Mouse (Mus musculus): Measurements from ENCODE around the gene Olfr1378. TPM values are rescaled to one million over a fixed set of nuclear protein-coding genes. Genes with fewer than 3 reads are reported as not detected.

Gene Olfr1378
- total RNA-seq (2014; fragmentation: Nextera tagmentation) (not detected in 2 replicates), total RNA-seq (2017) (0.06 and 0.16 TPM in 2 replicates), polyA plus RNA-seq (2012) (not detected in 2 replicates)

DNA sequence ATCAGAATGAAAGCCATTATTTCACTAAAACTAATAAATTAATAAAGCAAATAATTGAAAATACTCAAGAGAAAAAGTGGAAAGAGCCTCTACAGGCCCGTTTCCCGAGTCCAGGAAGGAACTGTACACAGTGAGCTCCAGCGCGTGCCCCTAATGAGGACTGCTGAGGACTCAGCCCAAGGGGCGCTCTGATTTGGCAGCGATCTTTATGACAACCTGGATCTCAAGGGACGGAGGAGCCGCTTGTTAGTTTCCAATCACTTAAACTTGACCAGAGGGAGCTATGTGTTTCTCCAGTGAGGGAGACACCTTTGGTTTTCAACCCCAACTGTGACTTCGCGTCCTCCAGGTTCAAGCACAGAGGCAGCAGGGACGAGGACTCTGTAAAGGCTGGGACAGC lies at the start of gene Olfr1378:
Olfr1378 (plus strand) TSS at position 301 of the 400 bp plus-strand sequence.
- DNase-seq (ENCODE audit: low spot score) (no peak), ATAC-seq (ENCODE audit: extremely low read depth, insufficient number of reproducible peaks, low FRiP score, poor library complexity, severe bottlenecking) (no peak)
- Histone ChIP-seq H3K4me3 (ENCODE audit: low read depth, low read length) (no peak within 1 kb of the TSS), H3K4me1 (ENCODE audit: insufficient read depth, low read depth, low read length) (no peaks in the 10 kb centered on the region), H3K9me3 (replicated peaks) (peaks cover 26% of the 10 kb centered on the region), H3K27me3 (ENCODE audit: insufficient read depth, low read length) (no peaks in the 10 kb centered on the region), H3K36me3 (replicated peaks) (no peaks in the 10 kb centered on the region)
- TF ChIP-seq POLR2AphosphoS5 (IDR thresholded peaks at IDR 0.05; ENCODE audit: insufficient replicate concordance, low read depth, low read length) (no peak), CTCF (IDR thresholded peaks at IDR 0.05; ENCODE audit: low read depth, low read length) (no peak), GATA1 (IDR thresholded peaks at IDR 0.05; ENCODE audit: borderline replicate concordance, low read length) (no peak), TAL1 (conservative IDR thresholded peaks at IDR 0.05; ENCODE audit: low read depth, low read length) (no peak), GATA2 (IDR thresholded peaks at IDR 0.05; ENCODE audit: borderline replicate concordance, low read depth, low read length) (no peak)

DNA sequence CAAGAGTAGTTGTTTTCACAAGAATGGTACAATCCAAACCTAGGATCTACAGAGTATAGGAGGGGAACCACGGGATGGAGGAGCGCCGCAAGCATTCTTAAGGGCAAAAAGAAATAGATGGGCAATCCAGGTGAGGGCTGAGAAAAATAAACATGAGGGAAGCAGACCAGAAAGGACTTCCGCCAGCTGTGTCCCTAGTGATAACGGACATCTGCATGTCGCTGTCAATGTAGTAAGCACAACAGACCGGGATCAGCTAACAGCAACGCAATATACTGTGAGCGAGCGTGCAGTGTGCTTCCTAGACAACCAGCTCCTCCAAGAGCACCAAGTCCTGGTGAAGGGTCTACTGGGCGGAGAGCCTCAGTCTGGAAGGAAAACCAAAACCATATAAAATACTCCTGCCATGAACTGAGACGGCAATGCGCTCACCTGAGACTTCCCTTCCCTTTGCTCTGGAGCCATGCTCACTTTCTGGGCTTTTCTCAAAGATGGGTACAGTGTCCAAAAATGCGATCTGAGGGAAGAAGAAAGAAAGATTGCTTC lies 35.8 kb upstream of the Olfr1378 start:
- Histone ChIP-seq H3K4me3 (ENCODE audit: low read depth, low read length) (no peak overlapping the region), H3K4me1 (ENCODE audit: insufficient read depth, low read depth, low read length) (no peaks in the 10 kb centered on the region), H3K9me3 (replicated peaks) (peaks cover 52% of the 10 kb centered on the region), H3K27me3 (ENCODE audit: insufficient read depth, low read length) (no peaks in the 10 kb centered on the region), H3K36me3 (replicated peaks) (no peaks in the 10 kb centered on the region)
- TF ChIP-seq CTCF (IDR thresholded peaks at IDR 0.05; ENCODE audit: low read depth, low read length) (no peak), GATA1 (IDR thresholded peaks at IDR 0.05; ENCODE audit: borderline replicate concordance, low read length) (no peak), POLR2AphosphoS5 (IDR thresholded peaks at IDR 0.05; ENCODE audit: insufficient replicate concordance, low read depth, low read length) (no peak)
- ATAC-seq (ENCODE audit: extremely low read depth, insufficient number of reproducible peaks, low FRiP score, poor library complexity, severe bottlenecking): no peak
- no peak for DNase-seq (ENCODE audit: low spot score)

DNA sequence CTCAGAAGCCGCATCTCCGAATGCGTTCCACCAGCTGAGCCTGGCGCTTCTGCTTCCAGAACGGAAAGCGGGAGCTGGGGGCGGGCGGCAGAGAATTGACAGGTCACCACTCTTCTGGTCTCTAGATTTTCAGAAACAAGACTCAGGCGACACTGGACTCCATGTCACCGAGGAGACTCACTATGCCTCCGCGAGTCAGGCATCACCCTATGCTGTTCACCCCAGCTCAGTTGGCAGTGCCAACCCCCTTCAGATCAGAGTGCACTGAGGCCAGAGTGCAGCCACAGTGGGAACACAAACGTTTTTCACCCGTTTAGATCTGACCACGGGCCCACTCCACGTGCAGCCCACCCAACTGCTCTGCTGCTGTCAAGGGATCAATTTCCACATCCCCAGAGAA lies 35.3 kb upstream of the Olfr1378 start:
- no peaks in the 10 kb centered on the region for H3K4me1 ChIP-seq (ENCODE audit: insufficient read depth, low read depth, low read length)
- H3K4me3 ChIP-seq (ENCODE audit: low read depth, low read length): no peak overlapping the region
- H3K36me3 ChIP-seq (replicated peaks): no peaks in the 10 kb centered on the region
- H3K27me3 ChIP-seq (ENCODE audit: insufficient read depth, low read length): no peaks in the 10 kb centered on the region
- ATAC-seq (ENCODE audit: extremely low read depth, insufficient number of reproducible peaks, low FRiP score, poor library complexity, severe bottlenecking) (no peak), DNase-seq (ENCODE audit: low spot score) (no peak)
- peaks cover 49% of the 10 kb centered on the region for H3K9me3 ChIP-seq (replicated peaks)
- TF ChIP-seq CTCF (IDR thresholded peaks at IDR 0.05; ENCODE audit: low read depth, low read length): no peak
- TF ChIP-seq TAL1 (conservative IDR thresholded peaks at IDR 0.05; ENCODE audit: low read depth, low read length): no peak
- no peak for TF ChIP-seq GATA1 (IDR thresholded peaks at IDR 0.05; ENCODE audit: borderline replicate concordance, low read length)
- TF ChIP-seq GATA2 (IDR thresholded peaks at IDR 0.05; ENCODE audit: borderline replicate concordance, low read depth, low read length): no peak
- no peak for TF ChIP-seq POLR2AphosphoS5 (IDR thresholded peaks at IDR 0.05; ENCODE audit: insufficient replicate concordance, low read depth, low read length)

DNA sequence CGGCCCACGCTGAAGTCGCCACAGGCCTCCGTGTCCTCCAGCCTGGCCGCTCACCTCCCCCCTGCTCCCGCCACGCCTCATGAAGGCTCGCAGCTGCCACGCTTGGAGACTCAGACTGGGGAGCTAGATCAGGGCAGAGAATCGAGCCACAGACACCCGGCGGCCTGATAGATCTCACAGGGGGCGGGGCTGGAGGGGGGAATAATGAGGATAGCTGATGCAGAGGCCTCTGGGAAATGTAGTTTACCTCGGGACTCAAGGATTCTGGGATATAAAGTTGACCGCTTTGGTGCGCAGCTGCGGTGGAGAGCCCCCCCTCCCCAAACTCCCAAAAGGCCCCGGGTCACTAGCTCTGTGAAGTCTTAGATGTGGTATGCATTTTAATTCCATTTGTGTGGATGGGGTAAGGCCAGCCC lies 34.9 kb upstream of the Olfr1378 start, which contains the start of gene Zfp354b:
Zfp354b (minus strand) TSS at position 183 of the 416 bp plus-strand sequence.
- H3K36me3 ChIP-seq (replicated peaks): no peaks in the 10 kb centered on the region
- TF ChIP-seq POLR2AphosphoS5 (IDR thresholded peaks at IDR 0.05; ENCODE audit: insufficient replicate concordance, low read depth, low read length) (no peak), CTCF (IDR thresholded peaks at IDR 0.05; ENCODE audit: low read depth, low read length) (no peak), GATA1 (IDR thresholded peaks at IDR 0.05; ENCODE audit: borderline replicate concordance, low read length) (no peak)
- DNase-seq (ENCODE audit: low spot score): no peak
- no peak within 1 kb of the TSS for H3K4me3 ChIP-seq (ENCODE audit: low read depth, low read length)
- H3K27me3 ChIP-seq (ENCODE audit: insufficient read depth, low read length): no peaks in the 10 kb centered on the region
- H3K9me3 ChIP-seq (replicated peaks): peaks cover 46% of the 10 kb centered on the region
- no peaks in the 10 kb centered on the region for H3K4me1 ChIP-seq (ENCODE audit: insufficient read depth, low read depth, low read length)
- no peak for ATAC-seq (ENCODE audit: extremely low read depth, insufficient number of reproducible peaks, low FRiP score, poor library complexity, severe bottlenecking)

DNA sequence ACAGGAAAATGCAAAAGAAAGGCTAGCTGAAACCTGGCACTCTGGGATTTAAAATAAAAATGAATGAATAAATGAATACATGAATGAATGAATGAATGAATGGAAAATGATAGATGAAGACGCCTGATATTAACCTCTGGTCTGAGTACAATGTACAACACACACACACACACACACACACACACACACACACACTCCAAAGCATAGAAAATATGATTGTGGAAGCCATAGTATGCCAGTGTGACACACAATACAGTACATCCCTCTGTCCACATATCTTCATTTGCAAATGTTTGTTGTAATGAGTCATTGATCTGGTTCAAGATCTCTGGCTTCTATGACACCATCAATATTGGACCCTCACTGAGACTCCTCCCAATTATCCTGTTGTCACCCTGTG lies 34.3 kb upstream of the Olfr1378 start:
- DNase-seq (ENCODE audit: low spot score) (no peak), ATAC-seq (ENCODE audit: extremely low read depth, insufficient number of reproducible peaks, low FRiP score, poor library complexity, severe bottlenecking) (no peak)
- TF ChIP-seq CTCF (IDR thresholded peaks at IDR 0.05; ENCODE audit: low read depth, low read length): no peak
- no peak for TF ChIP-seq GATA1 (IDR thresholded peaks at IDR 0.05; ENCODE audit: borderline replicate concordance, low read length)
- TF ChIP-seq GATA2 (IDR thresholded peaks at IDR 0.05; ENCODE audit: borderline replicate concordance, low read depth, low read length): no peak
- no peak for TF ChIP-seq POLR2AphosphoS5 (IDR thresholded peaks at IDR 0.05; ENCODE audit: insufficient replicate concordance, low read depth, low read length)
- no peak for TF ChIP-seq TAL1 (conservative IDR thresholded peaks at IDR 0.05; ENCODE audit: low read depth, low read length)
- no peaks in the 10 kb centered on the region for H3K36me3 ChIP-seq (replicated peaks)
- H3K4me3 ChIP-seq (ENCODE audit: low read depth, low read length): no peak overlapping the region
- peaks cover 48% of the 10 kb centered on the region for H3K9me3 ChIP-seq (replicated peaks)
- H3K27me3 ChIP-seq (ENCODE audit: insufficient read depth, low read length): no peaks in the 10 kb centered on the region
- H3K4me1 ChIP-seq (ENCODE audit: insufficient read depth, low read depth, low read length): no peaks in the 10 kb centered on the region

DNA sequence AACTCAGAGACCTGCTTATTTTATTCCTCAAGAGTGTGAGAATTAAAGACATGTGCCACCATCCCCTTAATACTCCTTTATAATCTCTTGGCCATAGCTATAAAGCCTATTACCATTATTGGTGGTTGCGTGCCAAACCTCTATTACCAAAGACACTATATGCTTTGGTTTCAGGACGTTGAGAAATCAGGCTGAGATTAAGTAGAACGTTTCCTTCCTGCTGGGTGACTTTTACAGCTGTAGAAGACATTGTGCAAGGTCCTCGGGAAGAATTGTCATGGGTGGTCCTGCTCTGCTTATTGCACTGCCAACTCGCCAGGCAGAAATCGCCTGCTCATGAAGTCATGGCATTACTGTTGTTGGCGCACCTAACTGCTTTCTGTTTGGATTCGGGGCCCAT lies 27.9 kb upstream of the Olfr1378 start:
- ATAC-seq (ENCODE audit: extremely low read depth, insufficient number of reproducible peaks, low FRiP score, poor library complexity, severe bottlenecking) (no peak), DNase-seq (ENCODE audit: low spot score) (no peak)
- no peaks in the 10 kb centered on the region for H3K4me1 ChIP-seq (ENCODE audit: insufficient read depth, low read depth, low read length)
- no peaks in the 10 kb centered on the region for H3K27me3 ChIP-seq (ENCODE audit: insufficient read depth, low read length)
- peaks cover 46% of the 10 kb centered on the region for H3K9me3 ChIP-seq (replicated peaks)
- H3K36me3 ChIP-seq (replicated peaks): no peaks in the 10 kb centered on the region
- no peak overlapping the region for H3K4me3 ChIP-seq (ENCODE audit: low read depth, low read length)
- TF ChIP-seq POLR2AphosphoS5 (IDR thresholded peaks at IDR 0.05; ENCODE audit: insufficient replicate concordance, low read depth, low read length) (no peak), GATA2 (IDR thresholded peaks at IDR 0.05; ENCODE audit: borderline replicate concordance, low read depth, low read length) (no peak), TAL1 (conservative IDR thresholded peaks at IDR 0.05; ENCODE audit: low read depth, low read length) (no peak), GATA1 (IDR thresholded peaks at IDR 0.05; ENCODE audit: borderline replicate concordance, low read length) (no peak), CTCF (IDR thresholded peaks at IDR 0.05; ENCODE audit: low read depth, low read length) (no peak)

All from G1E (cell line).